Mouse (Mus musculus) heart, postnatal 0 days (tissue): Measurements from ENCODE around the gene C87436. TPM values are rescaled to one million over a fixed set of nuclear protein-coding genes. Genes with fewer than 3 reads are reported as not detected.
A peak's percentile ranks its signal among the peaks of the same experiment; 100 is the strongest.

Source experiments
- ATAC-seq: fragments of 200-750 bp; cut with Nextera tagmentation; 2 replicates; pipeline ENCODE4 v1.8.0; 2017; ENCODE audit warnings: low read depth, moderate number of reproducible peaks, moderate library complexity; ENCODE audit not compliant: insufficient read depth
- DNase-seq: peaks from one replicate; pipeline ENCODE4 v3.0.0-alpha.2; 2016; ENCODE audit warnings: low spot score
- H3K27ac ChIP-seq: fragments of 300-500 bp; sonication (generic); 2 replicates; pipeline ENCODE4 v1.5.1; 2014; ENCODE audit warnings: low read depth, mild to moderate bottlenecking
- H3K27me3 ChIP-seq: fragments of 300-500 bp; sonication (generic); 2 replicates; pipeline ENCODE4 v1.6.1; 2014; ENCODE audit warnings: low read length, mixed read lengths; ENCODE audit not compliant: control insufficient read depth, insufficient read depth
- H3K36me3 ChIP-seq: fragments of 300-500 bp; sonication (generic); replicated peaks from 2 replicates; pipeline ENCODE4 v1.6.1; 2014; ENCODE audit warnings: low read length, mixed read lengths; ENCODE audit not compliant: control insufficient read depth, insufficient read depth
- H3K4me1 ChIP-seq: fragments of 300-500 bp; sonication (generic); 2 replicates; pipeline ENCODE4 v1.6.1; 2014; ENCODE audit warnings: antibody characterized with exemption; ENCODE audit not compliant: control insufficient read depth, insufficient read depth
- H3K4me2 ChIP-seq: fragments of 300-500 bp; sonication (generic); 2 replicates; pipeline ENCODE4 v1.6.1; 2014; ENCODE audit warnings: low read depth, mild to moderate bottlenecking, low read length, moderate library complexity
- H3K4me3 ChIP-seq: fragments of 300-500 bp; sonication (generic); 2 replicates; pipeline ENCODE4 v1.5.1; 2014; ENCODE audit warnings: low read depth, low read length
- H3K9ac ChIP-seq: fragments of 300-500 bp; sonication (generic); replicated peaks from 2 replicates; pipeline ENCODE4 v1.6.1; 2014; ENCODE audit warnings: low read depth, low read length, mixed read lengths
- H3K9me3 ChIP-seq: fragments of 300-500 bp; sonication (generic); replicated peaks from 2 replicates; pipeline ENCODE4 v1.6.1; 2016; ENCODE audit warnings: low read length; ENCODE audit not compliant: control insufficient read depth
- CTCF ChIP-seq: IDR thresholded peaks from 2 replicates; pipeline ENCODE4 v1.5.1; 2016; ENCODE audit warnings: antibody characterized with exemption, control low read depth, low read depth
- EP300 ChIP-seq: IDR thresholded peaks from 2 replicates; pipeline ENCODE4 v1.6.1; 2016; ENCODE audit warnings: antibody characterized with exemption, low read depth
- WGBS: fragments of 180-500 bp; shearing (Covaris S2); extraction: QIAGEN DNeasy Blood & Tissue Kit; methylation state at CpG from one replicate; pipeline ENCODE4 v1.1.7; 2014; 5-methylcytosine and 5-hydroxymethylcytosine counted together
- polyA plus RNA-seq: library from polyadenylated mRNA; unstranded; fragments of >200 nt; fragmentation: Nextera tagmentation; extraction: Ambion mirVana; gene quantifications from 2 replicates; pipeline ENCODE4 v1.2.1, GENCODE M21; 2015
- total RNA-seq: library from RNA; depleted of rRNA; stranded (reverse); fragments of >200 nt; gene quantifications from 2 replicates; pipeline ENCODE4 v1.2.3, GENCODE M21; 2014; ENCODE audit warnings: low replicate concordance; rRNA removed

The C87436 gene
- total and polyA plus RNA-seq, 2 experiments from 2014 or later = 9.9 to 16.4 TPM

- no peaks in the 10 kb centered on the region; the same call in 1 of the 2 replicates for H3K4me1 ChIP-seq
- no peaks in the 10 kb centered on the region for H3K9me3 ChIP-seq
- H3K36me3 ChIP-seq = no peaks in the 10 kb centered on the region
- peak overlapping the region; percentile 58 for H3K9ac ChIP-seq
- peak; percentile 80 for ATAC-seq
- H3K4me3 ChIP-seq = peak overlapping the region; percentile 35
- 71% methylated on average over 1 of the region's 1 CpGs for WGBS
- no peaks in the 10 kb centered on the region for H3K27me3 ChIP-seq
- DNase-seq = peak; percentile 68
- peak overlapping the region; percentile 57 for H3K4me2 ChIP-seq
- no peak for TF ChIP-seq EP300
- no peak for TF ChIP-seq CTCF
- peak overlapping the region; percentile 84 for H3K27ac ChIP-seq
Measured at GRCm38 (mm10) chr6:86516021-86516420, 77.8 kb downstream of the C87436 start.

GRCm38 (mm10) chr6:86519767-86520345 is 81.7 kb downstream of the C87436 start:
- peaks cover 5% of the 10 kb centered on the region; the same call in 1 of the 2 replicates for H3K36me3 ChIP-seq
- H3K9ac ChIP-seq = no peak overlapping the region
- peaks cover 12% of the 10 kb centered on the region for H3K4me1 ChIP-seq
- no peak overlapping the region for H3K4me2 ChIP-seq
- 66% methylated on average over 3 of the region's 3 CpGs for WGBS
- DNase-seq (no peak), ATAC-seq (no peak)
- H3K4me3 ChIP-seq = no peak overlapping the region
- no peak overlapping the region for H3K27ac ChIP-seq
- TF ChIP-seq EP300 = no peak
- TF ChIP-seq CTCF = no peak
- H3K9me3 ChIP-seq = no peaks in the 10 kb centered on the region
- H3K27me3 ChIP-seq = no peaks in the 10 kb centered on the region

GRCm38 (mm10) chr6:86522001-86522911 is 84.1 kb downstream of the C87436 start:
- Histone ChIP-seq H3K36me3 (peaks cover 5% of the 10 kb centered on the region; the same call in 1 of the 2 replicates), H3K4me3 (no peak overlapping the region), H3K4me2 (peak overlapping the region; percentile 94; the same call in 1 of the 2 replicates), H3K4me1 (peaks cover 12% of the 10 kb centered on the region; the same call in 1 of the 2 replicates), H3K27me3 (no peaks in the 10 kb centered on the region), H3K9ac (no peak overlapping the region), H3K9me3 (no peaks in the 10 kb centered on the region), H3K27ac (peak overlapping the region; percentile 12; the same call in 1 of the 2 replicates)
- DNase-seq (no peak), ATAC-seq (no peak)
- no peak for TF ChIP-seq CTCF
- no peak for TF ChIP-seq EP300
- 77% methylated on average over 5 of the region's 5 CpGs for WGBS

Other genes with a start within 250 kb of the C87436 start
- gene Tgfa, start 243.2 kb upstream of the C87436 start, total RNA-seq = 7.2 and 13.1 TPM in 2 replicates
- gene Tgfa, start 243.2 kb upstream of the C87436 start, polyA plus RNA-seq = 1.1 TPM in 2 replicates
- gene Fam136a, start 72.7 kb upstream of the C87436 start, total RNA-seq = 44.3 and 48.2 TPM in 2 replicates
- 75.9 TPM in 2 replicates for gene Fam136a, start 72.7 kb upstream of the C87436 start, polyA plus RNA-seq
- 35.6 and 52.8 TPM in 2 replicates for gene Snrpg, start 67.1 kb upstream of the C87436 start, total RNA-seq
- 159 and 170 TPM in 2 replicates for gene Snrpg, start 67.1 kb upstream of the C87436 start, polyA plus RNA-seq
- gene Pcyox1, start 41.2 kb upstream of the C87436 start, total RNA-seq = 44.5 and 55.8 TPM in 2 replicates
- 44.5 and 44.7 TPM in 2 replicates for gene Pcyox1, start 41.2 kb upstream of the C87436 start, polyA plus RNA-seq
- gene Tia1, start 34.2 kb upstream of the C87436 start, total RNA-seq = 50.5 and 76.7 TPM in 2 replicates
- 67.8 and 72.0 TPM in 2 replicates for gene Tia1, start 34.2 kb upstream of the C87436 start, polyA plus RNA-seq
- 0.46 TPM in 1 of 2 replicates, not detected in the other for gene Gm44790, start 11.7 kb upstream of the C87436 start, total RNA-seq
- not detected in 2 replicates for gene Gm44790, start 11.7 kb upstream of the C87436 start, polyA plus RNA-seq
- gene Pcbp1, start 87.9 kb downstream of the C87436 start, total RNA-seq = 46.2 and 55.2 TPM in 2 replicates
- gene Pcbp1, start 87.9 kb downstream of the C87436 start, polyA plus RNA-seq = 276 and 285 TPM in 2 replicates
- 0.38 and 3.1 TPM in 2 replicates for gene Asprv1, start 189.8 kb downstream of the C87436 start, total RNA-seq
- gene Asprv1, start 189.8 kb downstream of the C87436 start, polyA plus RNA-seq = 0.32 and 0.36 TPM in 2 replicates
- 5.0 and 7.7 TPM in 2 replicates for gene Mxd1, start 230.8 kb downstream of the C87436 start, total RNA-seq
- gene Mxd1, start 230.8 kb downstream of the C87436 start, polyA plus RNA-seq = 3.6 and 4.9 TPM in 2 replicates
- gene Snrnp27, start 246.1 kb downstream of the C87436 start, total RNA-seq = 10.3 and 16.8 TPM in 2 replicates
- gene Snrnp27, start 246.1 kb downstream of the C87436 start, polyA plus RNA-seq = 86.6 and 92.1 TPM in 2 replicates